Mouse (Mus musculus): ENCODE measurements around the gene Itga10.

GRCm38 (mm10) chr3:96675171-96675570 is 29.8 kb downstream of the Itga10 start:
- TF ChIP-seq MAX (IDR thresholded peaks at IDR 0.05; ENCODE audit: low read length), result no peak
- no peak for TF ChIP-seq GABPA (IDR thresholded peaks at IDR 0.05; ENCODE audit: insufficient replicate concordance, low read depth, low read length)
- no peak for TF ChIP-seq HCFC1 (IDR thresholded peaks at IDR 0.05; ENCODE audit: low read depth, low read length)
- no peak for TF ChIP-seq NRF1 (IDR thresholded peaks at IDR 0.05; ENCODE audit: low read depth, low read length)
- TF ChIP-seq ZMIZ1 (IDR thresholded peaks at IDR 0.05; ENCODE audit: low read depth, low read length), result no peak
- no peak for TF ChIP-seq USF1 (IDR thresholded peaks at IDR 0.05; ENCODE audit: low read depth, low read length)
- TF ChIP-seq RAD21 (IDR thresholded peaks at IDR 0.05; ENCODE audit: low read depth, low read length), result no peak
- no peak for TF ChIP-seq ETS1 (conservative IDR thresholded peaks at IDR 0.05; ENCODE audit: low read depth, low read length)
- no peak for TF ChIP-seq POLR2A (IDR thresholded peaks at IDR 0.05; ENCODE audit: low read depth, low read length)
- no peak for TF ChIP-seq POLR2AphosphoS2 (IDR thresholded peaks at IDR 0.05; ENCODE audit: low read depth, low read length)
- no peak for TF ChIP-seq CTCF (conservative IDR thresholded peaks at IDR 0.05 in 1 of 2, IDR thresholded peaks at IDR 0.05 in 1 of 2; ENCODE audit: low read depth in 2 of 2, low read length in 2 of 2)
- TF ChIP-seq MEF2A (IDR thresholded peaks at IDR 0.05; ENCODE audit: borderline replicate concordance, low read depth, low read length), result no peak
- no peak for TF ChIP-seq RCOR1 (conservative IDR thresholded peaks at IDR 0.05; ENCODE audit: low read depth, low read length)

Measured in CH12.LX (cell line).